Mouse (Mus musculus): ENCODE results near the gene Mtap.

Gene Mtap

DNA sequence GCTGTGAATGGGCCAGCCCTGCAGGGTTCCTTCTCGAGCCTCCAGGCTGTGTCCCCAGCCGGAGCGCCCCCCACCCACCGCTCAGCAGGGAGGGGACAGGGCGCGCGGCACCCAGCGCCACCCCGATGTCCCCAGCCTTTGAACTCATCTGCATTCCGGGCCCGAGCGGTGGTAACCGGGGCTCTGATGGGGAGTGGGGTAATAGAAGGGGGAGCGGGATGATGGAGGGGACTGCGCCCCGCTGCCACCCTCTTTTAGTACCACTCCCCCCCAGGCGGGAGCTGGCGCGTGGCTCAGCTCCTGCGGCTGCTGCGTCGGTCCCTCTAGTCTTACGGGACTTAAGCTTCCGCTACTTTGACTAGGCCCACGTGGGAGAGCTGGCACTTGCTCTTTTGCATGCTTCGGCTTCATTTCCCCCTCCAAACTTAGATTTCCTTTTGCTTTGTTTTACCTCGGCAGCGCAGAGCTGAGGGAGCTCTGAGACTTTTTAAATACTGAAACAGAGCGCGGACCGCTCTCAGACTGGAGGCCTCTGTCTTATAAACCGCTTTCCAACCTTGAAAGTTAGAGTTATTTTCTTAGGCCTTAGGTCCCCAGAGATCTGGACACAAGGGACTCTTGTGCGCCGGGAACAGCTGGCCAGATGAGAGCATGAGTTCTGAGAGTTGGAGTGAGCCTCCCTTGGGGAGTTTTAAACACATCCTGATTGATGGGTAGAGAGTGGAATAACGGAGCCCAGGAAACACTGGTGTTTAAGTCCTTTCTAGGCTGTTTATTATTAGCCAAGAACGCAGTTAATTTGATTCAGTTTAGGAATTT lies 829 bp downstream of the Mtap start:
- DNase-seq (ENCODE audit: low read depth, low spot score) = peak; percentile 64

DNA sequence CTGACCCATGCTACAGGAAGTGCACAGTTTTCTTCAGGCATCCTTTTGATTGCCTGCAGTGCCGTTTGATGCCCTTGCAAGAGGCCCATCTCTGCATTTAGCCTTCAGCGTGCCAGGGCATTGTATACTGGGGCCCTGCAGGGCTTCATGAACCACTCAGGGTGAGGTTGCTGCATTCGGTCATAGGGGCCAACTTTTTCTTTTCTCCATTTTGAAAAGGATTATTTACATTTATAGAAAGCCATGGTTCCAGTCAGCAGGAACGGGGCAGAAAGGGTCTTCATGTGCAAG lies 1.4 kb downstream of the Mtap start:
- no peak for DNase-seq (ENCODE audit: low read depth, low spot score)

DNA sequence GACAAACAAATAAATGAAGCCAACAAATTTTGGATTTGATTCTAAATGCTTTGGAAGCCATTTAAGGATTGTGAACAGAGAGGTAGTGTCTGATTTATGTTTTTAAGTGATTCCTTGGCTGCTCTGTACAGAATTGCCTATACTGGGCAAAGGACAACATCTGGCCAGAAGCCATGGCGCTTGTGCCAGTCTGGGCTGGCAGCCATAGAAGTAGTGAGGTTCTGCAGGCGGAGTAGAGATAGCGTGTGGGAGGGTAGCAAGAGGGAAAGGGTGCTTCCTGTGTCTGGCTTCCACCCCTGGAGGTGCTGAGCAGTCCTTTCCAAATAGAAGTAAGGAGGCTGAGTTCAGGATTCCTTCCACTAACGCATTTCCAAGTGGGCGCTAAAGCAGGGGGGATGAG lies 3.9 kb downstream of the Mtap start:
- no peak for DNase-seq (ENCODE audit: low read depth, low spot score)

DNA sequence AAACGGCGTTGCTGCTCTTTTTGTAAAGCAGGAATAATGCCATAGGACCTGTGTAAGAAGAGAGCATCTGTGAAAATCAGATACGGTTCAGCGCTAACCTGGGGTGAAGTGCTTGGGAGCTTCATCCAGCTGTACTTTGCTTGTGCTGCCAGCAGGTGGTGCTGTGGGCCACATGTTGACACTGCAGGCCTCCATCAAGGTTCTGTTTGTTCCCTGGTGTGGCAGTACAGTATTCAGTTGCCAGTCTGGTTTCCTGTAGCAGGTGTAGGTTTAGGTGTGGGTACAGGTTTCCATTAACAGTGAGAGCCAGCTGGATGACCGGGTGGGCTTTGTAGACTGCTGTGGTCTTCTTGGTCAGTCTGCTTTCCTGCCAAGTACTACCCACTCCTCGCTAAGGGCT lies 8.5 kb downstream of the Mtap start:
- peak; percentile 80 for DNase-seq (ENCODE audit: low read depth, low spot score)

DNA sequence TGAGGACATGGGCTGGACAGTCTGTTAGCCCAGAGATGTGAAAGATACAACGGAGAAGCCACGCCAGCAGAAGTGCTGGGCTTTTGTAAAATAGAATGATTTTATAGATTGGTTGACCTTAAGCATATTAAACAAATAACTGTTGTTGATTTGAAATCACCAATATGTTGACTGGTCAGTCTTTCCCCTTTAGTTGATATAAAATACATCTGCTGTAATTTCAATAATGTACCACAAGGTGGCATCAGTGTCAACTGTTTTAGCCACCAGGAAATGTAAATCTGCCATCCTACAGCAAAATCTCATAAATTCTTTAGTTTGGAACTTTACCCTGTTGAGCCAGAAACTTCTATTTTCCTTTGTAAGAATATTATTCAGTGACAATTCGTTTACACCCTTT lies 9.4 kb downstream of the Mtap start:
- peak; percentile 64 for DNase-seq (ENCODE audit: low read depth, low spot score)

DNA sequence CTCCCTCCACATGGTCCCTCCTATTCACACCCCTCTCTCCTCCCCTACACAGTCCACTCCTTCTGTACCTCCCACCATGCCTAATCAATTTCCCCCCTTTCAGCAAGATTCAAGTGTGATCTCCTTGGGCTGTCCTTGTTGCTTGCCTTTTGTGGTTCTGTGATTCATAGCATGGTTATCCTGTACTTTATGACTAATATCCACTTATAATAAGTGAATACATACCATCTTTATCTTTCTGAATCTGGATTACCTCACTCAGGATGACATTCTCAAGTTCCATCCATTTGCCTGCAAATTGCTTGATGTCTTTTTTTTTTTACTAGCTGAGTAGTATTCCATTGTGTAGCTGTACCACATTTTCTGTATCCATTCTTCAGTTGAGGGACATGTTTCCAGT lies 12.3 kb downstream of the Mtap start:
- DNase-seq (ENCODE audit: low read depth, low spot score) = no peak

DNA sequence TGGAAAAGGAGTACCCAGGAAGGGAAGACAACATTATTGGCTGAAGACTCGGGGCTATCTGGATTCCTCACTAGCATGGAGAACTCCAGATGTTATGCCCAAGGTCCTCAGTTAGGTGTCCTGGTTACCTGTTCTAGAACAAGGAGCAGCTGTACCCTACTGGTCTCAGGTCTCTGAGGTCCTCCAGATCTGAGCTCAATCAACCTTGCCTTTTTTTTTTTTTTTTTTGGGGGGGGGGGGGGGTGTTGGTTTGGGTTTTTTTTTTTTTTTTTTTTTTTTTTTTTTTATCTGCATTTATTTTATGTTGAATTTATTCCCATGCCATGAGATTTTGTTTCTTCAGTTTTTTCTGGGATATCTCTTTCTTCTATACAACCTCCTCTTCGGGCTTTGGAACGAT lies 24.5 kb downstream of the Mtap start:
- no peak for DNase-seq (ENCODE audit: low read depth, low spot score)

DNA sequence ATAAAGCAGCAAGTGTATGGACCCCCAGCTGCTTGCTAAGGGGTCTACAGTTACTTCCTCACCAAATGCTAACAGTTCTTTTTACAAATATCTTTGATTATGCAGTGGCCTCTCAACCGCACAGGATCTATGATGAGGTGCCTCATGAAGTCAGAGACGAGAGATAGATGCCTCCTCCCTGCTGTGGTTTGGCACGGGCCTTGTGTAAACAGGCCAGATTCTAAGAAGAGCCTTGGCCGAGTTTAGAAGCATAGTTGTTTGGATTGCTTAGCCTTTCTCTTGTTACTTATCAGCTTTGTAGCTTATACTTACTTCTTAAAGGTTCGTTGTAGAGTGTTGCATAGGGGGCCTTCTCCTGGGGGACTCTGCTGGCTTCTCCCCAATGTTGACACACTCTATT lies 25.6 kb downstream of the Mtap start:
- no peak for DNase-seq (ENCODE audit: low read depth, low spot score)

DNA sequence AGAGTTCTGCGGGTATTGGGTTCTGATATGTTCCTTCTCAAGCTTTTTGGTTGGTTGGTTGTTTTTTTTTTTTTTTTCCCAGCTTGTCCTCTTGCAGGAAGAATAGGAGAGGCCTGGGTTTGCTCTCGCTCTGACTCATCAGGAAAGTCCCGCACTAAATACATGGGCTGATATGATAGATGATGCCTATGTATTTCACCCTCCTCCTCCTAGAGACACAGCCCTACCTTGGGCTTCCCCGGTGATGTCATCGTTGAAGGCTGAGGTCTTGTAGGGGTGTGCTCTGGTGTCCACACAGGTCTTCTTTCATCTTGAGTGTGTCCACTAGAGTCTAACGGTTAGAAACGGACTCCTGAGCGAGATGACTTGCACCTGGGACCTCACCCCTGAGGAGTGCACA lies 26.7 kb downstream of the Mtap start:
- no peak for DNase-seq (ENCODE audit: low read depth, low spot score)

DNA sequence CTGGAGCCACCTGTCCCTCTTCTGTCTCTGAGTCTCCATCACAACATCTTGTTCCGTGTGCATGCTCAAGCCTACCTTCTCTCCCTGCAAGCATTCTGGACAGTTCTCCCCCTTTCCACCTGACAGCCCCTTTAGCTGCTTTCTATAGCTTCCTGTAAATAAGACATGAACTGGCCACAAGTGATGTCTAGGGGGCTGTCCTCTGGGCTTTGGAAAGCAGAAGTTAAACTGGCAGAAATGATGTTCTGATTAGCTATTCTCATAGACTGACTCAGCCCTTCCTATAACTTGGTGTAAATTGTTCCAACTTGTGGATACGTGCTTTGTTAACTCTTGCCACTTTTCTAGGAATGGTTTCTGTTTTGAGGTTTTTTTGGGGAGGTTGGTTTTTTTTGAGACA lies 27.8 kb downstream of the Mtap start:
- no peak for DNase-seq (ENCODE audit: low read depth, low spot score)

DNA sequence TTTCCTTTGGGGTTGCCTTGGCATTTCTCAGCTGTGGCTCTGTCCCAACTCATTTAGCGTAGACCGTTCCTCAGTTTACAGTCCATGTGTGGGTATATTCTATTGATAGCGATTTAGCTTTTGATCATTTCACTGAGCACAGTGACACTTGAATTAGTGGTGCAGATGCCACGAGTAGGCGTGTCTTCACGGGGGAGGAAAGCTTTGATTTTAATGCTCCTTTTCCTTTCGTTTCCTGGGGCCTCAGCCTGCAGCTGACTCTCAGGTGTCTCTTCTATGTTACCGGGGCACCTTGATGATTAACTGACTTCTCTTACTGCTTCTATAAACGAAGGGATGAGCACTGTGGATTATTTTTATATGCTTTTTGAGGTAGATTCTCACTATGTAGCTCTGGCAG lies 32.0 kb downstream of the Mtap start:
- no peak for DNase-seq (ENCODE audit: low read depth, low spot score)

DNA sequence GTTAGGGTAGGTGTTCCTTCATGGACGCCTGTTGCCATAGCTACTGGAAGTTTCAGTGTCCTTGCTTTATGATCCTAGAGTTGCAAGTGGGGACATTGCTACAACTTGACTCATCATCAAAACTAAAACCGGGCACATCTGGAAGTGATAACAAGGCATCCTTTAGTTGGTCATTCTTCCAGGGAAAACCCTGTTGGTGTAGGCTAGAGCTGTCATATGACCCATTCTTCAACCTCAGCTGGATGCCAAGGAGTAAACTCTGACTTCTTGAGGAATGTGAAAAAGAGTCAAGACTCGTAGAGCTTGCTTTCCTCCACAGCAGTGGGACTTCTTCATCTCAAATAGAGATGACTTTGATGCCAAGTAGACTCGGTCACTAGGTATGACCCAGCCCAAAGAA lies 32.8 kb downstream of the Mtap start:
- no peak for DNase-seq (ENCODE audit: low read depth, low spot score)

DNA sequence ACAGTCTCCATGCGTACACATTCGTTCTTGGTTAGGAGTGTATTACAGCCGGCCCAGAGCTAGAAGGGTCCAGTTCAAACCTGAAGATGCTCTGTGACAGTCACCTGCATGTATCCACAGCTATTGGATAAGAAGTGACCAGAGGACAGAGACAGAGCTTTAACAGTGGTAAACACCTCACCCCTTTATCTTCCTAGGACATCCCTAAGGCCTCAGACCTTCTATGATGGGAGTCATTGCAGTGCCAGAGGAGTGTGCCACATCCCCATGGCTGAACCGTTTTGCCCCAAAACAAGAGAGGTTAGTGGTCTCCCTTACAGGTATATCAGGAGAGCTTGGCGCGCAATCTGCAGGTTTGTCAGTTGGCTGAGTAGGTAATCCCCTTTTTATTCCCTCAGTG lies 34.0 kb downstream of the Mtap start:
- DNase-seq (ENCODE audit: low read depth, low spot score) = no peak

DNA sequence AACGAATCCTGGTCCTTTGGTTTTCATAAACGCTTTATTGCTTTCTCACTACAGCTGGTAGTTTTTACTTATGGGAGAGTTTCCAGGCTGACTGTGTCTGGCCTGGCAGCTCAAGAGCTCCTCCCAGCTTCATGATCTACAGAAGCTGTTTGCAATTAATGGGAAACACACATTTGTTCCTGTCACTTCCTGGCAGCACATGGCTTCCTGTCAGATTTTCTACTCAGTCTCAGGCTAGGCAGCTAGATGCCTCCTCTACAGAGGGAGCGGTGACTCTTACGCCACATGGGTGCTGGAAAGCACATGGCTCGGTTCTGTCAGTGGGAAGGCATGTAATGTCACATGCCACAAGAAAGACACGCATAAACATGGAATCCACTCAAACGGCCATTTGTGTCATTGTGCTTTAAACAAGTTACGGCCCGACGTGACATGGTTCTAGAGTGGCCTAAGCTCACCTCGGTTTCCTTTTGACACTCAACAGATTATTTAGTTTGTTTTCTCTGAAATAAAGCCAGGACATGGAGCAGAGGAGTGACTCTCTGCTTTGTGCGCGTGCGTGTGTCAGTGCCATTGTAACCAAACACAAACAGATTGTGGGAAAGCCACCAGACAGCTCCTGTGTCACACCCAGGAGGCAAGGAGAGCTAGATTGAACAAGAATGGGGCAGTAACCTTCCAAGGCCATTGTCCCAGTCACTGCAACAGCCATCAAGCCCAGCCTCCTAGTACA lies 36.1 kb downstream of the Mtap start:
- no peak for DNase-seq (ENCODE audit: low read depth, low spot score)

DNA sequence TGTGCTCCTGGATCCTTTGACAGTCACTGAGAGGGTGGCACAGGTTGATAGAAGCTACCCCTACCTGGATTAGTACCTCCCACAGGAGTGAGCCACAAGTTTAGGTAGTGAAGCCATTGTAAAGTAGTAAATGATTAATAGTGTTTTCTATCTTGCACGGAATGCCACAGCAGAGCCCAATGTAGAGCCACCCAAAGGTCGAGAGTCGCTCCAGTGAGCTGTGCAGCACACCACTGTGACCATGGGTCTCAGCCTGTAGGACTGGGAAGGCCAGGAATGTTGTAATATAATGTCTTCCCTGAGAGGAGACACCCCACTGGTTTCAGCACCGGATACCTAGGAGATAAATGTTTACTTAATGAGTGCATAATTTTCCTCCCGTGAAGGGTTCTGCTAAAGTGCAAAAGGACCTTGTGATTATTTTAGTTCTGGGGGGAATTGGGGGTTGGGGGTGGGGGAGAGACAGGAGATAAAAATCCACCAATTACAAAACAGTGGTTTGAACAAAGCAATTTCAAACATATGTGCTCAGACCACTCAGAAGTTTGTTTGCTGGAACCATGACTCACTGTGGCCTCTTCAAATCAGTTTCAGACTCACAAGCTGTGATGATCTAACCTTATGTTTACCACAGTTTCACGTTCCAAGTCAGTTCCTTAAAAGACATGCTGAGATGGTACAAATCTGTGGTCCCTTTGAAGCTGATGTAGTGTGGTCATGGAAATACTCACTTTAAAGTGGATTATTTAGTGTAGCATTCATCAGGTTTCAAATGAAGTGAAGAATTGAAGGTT lies 40.8 kb downstream of the Mtap start:
- DNase-seq (ENCODE audit: low read depth, low spot score) = no peak

DNA sequence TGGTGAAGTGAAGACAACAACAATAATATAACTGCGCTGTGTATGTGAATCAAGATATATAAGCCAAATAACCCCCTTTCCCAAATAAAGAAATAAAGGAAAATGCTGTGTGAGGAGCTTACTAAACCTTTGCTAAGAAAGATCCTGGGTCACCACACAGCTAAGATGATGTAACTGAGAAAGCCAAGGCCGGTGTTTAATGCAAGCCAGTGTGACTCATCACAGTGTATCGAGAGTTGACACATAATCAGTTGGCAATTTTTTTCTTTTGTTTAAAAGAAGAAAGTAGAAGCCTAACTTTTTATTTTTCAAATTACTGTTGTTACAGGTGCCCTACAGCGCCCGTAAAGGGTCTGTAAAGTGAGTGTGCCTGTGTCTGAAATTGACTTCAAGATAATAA lies 43.2 kb downstream of the Mtap start:
- no peak for DNase-seq (ENCODE audit: low read depth, low spot score)

DNA sequence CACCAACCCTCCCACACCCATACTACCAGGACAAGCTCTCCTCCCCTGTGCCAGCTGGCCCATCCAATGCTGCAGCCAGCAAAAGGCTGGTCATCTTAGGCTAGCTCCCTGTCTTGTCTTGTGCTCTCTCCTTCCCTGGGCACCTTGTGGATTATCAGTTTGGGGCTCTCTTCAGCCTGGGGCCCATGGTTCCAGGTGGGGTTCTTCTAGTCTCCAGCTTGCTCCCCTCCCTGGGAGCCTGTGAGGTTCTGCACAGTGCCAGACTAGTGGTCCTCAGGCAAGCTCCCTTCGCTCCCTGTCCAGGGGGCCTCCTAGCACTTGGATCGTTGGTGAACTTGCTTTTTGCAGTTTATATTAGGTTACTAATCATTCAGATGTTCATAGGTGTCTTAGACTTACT lies 44.7 kb downstream of the Mtap start:
- DNase-seq (ENCODE audit: low read depth, low spot score) = no peak

DNA sequence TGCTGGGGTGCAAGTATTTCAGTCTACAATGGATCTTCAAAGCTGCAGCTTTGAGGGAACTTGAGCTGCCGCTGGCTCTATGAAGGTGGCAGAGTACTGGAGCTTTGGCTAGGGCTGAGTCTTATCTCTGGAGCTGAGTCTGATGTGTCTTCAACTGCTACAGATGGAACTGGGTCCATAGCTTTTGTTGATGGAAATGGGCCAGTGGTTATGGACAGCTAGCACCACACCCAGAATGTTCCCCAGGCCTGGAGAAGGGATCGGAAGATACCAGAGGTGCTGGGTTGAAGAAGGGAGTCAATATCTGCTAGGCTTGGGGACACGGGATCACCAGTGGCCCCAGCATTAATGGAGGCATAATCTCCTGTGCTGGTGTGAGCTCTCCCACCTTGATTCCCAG lies 45.6 kb downstream of the Mtap start:
- no peak for DNase-seq (ENCODE audit: low read depth, low spot score)

DNA sequence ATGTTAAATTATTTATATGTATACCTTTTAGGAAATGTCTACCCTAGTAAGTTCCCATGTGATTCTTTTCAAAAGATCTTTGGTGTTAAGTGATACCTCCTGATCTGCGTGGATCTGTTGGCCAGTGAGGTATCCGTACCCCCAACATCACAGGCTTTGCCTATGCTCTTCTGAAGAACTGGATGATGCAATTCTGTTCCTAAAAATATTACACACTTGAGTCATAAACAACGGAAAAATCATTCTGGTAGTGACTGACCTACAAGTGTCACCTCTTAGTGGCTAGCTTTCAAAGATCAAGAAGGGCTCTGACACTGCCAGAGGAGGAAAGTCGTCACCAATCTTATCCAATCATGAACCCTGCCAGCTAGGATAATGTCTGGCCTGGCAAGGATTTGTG lies 58.6 kb downstream of the Mtap start:
- no peak for DNase-seq (ENCODE audit: low read depth, low spot score)

DNA sequence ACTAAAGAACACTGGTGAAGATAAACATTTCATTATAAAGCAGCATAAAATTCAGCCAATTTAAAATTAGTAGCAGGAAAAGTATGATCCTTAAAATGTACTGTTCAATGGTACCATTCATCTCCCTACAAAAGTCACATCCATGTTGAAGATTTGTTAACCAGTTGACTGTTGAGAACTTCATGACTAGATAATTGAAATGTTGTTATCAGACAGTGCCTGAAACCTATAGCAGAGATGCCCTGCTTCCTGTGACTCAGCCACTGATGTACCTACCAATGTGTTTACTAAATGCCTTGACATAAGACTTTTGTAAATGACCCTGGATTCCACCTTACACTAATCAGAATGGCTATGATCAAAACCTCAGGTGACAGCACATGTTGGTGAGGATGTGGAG lies 60.2 kb downstream of the Mtap start:
- no peak for DNase-seq (ENCODE audit: low read depth, low spot score)

DNA sequence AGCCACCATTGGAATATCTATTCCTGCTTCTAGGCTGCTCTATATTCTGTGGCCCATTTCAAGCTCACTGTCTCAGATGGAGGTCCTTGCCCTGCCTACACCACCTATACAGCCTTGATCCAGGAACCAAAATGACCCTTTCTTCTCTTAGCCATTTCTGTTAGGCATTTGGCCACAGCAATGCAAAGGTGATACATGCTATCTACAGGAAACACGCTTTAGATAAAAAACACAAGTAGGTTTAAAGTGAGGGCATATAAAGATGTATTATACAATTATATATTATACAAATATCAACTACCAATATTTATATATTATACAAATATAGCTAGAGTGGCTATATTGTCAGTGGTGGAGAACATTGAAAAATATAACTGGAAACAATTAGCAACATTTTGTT lies 63.9 kb downstream of the Mtap start:
- DNase-seq (ENCODE audit: low read depth, low spot score) = no peak

DNA sequence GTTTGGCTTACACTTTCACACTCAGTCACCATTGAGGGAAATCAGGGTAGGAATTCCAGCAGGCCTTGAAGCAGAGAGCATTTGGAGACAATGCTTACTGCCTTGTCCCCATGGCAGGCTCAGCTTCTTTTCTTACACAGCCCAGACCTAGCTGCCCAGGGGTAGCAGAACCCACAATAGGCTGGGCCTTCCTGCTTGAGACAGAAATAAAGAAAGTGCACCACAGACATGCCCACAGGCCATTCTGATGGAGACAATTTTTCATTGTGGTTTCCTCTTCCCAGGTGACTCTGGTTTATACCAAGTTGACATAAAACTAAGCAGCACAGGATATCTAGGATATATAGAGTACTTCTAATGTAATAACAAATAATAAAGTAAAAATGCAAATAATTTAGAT lies 72.4 kb downstream of the Mtap start:
- DNase-seq (ENCODE audit: low read depth, low spot score) = no peak

DNA sequence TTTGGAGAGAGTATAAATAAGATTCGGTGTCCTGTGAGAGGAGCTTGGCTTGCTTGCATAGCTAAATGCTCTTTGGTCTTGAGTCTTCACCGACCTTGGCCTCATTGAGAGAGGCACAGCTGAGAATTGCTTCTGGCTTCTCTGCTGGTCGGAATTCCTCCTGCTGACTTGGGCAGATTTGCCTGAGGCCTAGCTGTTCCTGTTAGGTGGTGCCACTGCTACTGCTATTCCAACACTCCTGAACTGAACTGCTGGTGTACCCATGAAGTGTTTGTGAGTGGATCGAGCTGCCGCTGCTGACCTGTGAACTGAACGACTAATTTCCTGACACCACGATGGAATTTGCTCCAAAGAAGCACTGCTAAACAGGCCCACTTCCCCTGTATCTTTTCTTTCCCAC lies 73.4 kb downstream of the Mtap start:
- DNase-seq (ENCODE audit: low read depth, low spot score) = no peak
